Mouse (Mus musculus) ES-Bruce4 (cell line): Measurements from ENCODE around the gene Slc26a10.

Experiments used
- CTCF ChIP-seq: IDR thresholded peaks from one replicate; pipeline ENCODE4 v1.8.1; 2011; ENCODE audit warnings: low read depth, low read length
- EP300 ChIP-seq: IDR thresholded peaks from 2 replicates; pipeline ENCODE4 v1.6.1; 2011; ENCODE audit warnings: low read depth, low read length; ENCODE audit not compliant: insufficient read depth
- POLR2A ChIP-seq: IDR thresholded peaks from one replicate; pipeline ENCODE4 v1.8.1; 2011; ENCODE audit warnings: low read length; ENCODE audit not compliant: insufficient read depth

DNA sequence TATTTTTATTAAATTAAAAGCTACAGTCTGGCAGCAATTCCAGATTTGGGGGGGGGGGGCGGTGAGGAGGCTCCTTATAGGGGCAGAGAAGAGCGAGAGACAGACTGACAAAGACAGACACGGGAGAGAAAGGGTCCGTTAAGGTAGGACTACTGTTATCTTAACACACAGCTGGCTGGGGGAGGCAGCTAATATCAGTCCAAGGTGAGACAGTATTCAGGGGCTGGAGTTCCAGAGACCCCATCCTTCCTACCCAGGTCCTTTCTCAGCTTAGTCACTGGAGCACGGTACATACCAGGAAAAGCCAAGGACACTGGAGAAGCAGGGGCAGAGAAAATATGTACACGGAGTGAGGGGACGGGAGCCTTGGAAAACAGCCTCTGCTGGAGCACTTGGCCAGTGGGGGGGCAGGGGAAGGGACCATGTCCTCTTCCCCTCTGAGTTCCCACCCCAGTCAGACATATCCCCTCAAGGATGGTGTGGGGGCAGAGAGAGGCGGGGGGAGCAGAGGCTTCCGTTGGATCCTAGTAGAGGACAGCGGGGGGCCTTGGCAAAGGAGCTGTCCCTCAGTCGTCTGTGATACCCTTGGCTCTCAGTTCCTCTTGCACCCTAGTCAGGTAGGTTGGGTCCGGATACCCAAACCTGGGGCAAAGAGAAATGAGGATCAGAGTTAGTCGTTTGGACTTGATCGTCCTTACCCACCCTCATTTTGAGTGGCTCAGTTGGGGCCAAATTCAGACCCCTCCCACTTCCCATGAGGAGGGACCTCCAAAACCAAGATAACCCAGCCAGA, 10.1 kb upstream of the Slc26a10 start:
- no peak for TF ChIP-seq CTCF
- TF ChIP-seq POLR2A = no peak
- TF ChIP-seq EP300 = no peak
